In the genomic region with DNA sequence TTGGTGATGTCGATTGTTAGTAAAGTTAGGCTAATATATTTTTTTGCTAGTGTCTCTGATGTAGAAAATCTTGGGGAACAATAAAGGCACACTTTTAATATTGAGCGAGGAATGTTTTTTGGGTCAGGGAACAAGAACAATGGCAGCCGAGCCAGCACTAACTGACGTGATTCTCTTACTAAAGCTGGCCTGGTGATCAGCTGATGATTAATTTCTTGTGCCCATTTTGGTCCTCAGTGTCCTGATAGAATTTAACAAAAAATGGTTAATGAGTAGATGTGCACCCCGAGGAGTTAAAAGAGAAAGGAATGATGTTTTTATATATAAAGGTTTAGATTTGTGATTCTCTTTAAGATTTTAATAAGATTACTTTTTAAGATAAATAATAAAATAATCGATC, we compare ENCODE assay signal across 19 mouse cellular contexts.
"Had no signal": no experiment of that assay in that cellular context is flagged by ENCODE, and none has a peak within 500 bp of the region (broad histone marks: within the 10 kb centered on the region; RNA-seq: fewer than 3 reads in every experiment).

No protein-coding gene starts in this region.

- H3K9ac ChIP-seq: liver, embryonic 15.5 days; liver, postnatal 0 days; lung, embryonic 15.5 days; midbrain, embryonic 13.5 days; midbrain, embryonic 15.5 days; neural tube, embryonic 12.5 days had no signal

- H3K4me1 ChIP-seq: megakaryocyte, embryonic 14.5 days; neural tube, embryonic 12.5 days had no signal

- H3K36me3 ChIP-seq: liver, embryonic 15.5 days; lung, embryonic 15.5 days; midbrain, embryonic 13.5 days; midbrain, embryonic 15.5 days; neural tube, embryonic 12.5 days had no signal

- H3K4me2 ChIP-seq: liver, embryonic 15.5 days; lung, embryonic 15.5 days; midbrain, embryonic 11.5 days; midbrain, embryonic 13.5 days; midbrain, embryonic 15.5 days; neural tube, embryonic 12.5 days had no signal

- DNase-seq: liver, postnatal 0 days; lung, adult 2 months; lung, postnatal 14 days; lung, postnatal 36 days; right cerebral cortex, postnatal 25 days; right cerebral cortex, postnatal 4 days; spleen, adult 18-20 months; thymus, adult 18-20 months; thymus, postnatal 25 days; thymus, postnatal 4 days had no signal

- ATAC-seq: liver, postnatal 0 days; lung, postnatal 0 days; midbrain, embryonic 13.5 days; midbrain, embryonic 15.5 days had no signal

- H3K4me3 ChIP-seq: liver, embryonic 15.5 days; lung, embryonic 15.5 days; megakaryocyte, embryonic 14.5 days; midbrain, embryonic 13.5 days; midbrain, embryonic 15.5 days; neural tube, embryonic 12.5 days had no signal

- H3K27ac ChIP-seq: liver, embryonic 15.5 days; lung, embryonic 15.5 days; macrophage; midbrain, embryonic 13.5 days; midbrain, embryonic 15.5 days; neural tube, embryonic 12.5 days had no signal

- H3K27me3 ChIP-seq: liver, embryonic 15.5 days; lung, embryonic 15.5 days; megakaryocyte, embryonic 14.5 days; midbrain, embryonic 13.5 days; midbrain, embryonic 15.5 days; neural tube, embryonic 12.5 days had no signal

- H3K9me3 ChIP-seq: liver, embryonic 15.5 days; lung, embryonic 15.5 days; midbrain, embryonic 13.5 days; midbrain, embryonic 15.5 days; neural tube, embryonic 12.5 days had no signal
